Mouse (Mus musculus): ENCODE measurements around the gene Acot3. TPM values are rescaled to one million over a fixed set of nuclear protein-coding genes. Genes with fewer than 3 reads are reported as not detected.

Gene Acot3
- total RNA-seq (2023; ENCODE audit: inconsistent age), result not detected in 4 replicates

DNA sequence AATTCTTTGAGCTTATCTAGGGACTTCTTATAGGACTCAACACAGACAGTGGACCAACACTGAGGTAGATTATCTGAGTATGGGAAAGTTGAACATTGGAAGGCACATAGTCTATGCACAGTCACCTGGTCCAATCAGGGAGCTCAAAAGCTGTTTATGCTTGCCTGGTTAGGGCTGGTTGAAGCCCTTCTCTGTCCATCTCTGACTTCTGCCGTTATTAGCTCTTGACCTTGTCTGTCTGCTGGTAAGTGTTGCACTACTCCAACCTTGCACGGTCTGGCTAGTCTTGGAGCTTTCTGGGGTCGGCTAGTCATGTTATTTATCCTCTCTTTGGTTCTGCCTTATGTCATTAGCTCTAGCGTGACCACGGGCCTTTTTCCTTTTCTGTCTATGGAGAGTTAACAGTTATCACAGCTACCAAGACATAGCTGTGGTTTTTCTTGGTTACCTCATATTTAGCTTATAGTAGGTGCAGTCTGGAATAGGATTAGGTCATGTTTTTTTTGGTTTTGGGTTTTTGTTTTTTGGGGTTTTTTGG is at the start of gene Acot3:
TSS of gene Acot3 (plus strand) at position 208 of the 538 bp plus-strand sequence.

DNA sequence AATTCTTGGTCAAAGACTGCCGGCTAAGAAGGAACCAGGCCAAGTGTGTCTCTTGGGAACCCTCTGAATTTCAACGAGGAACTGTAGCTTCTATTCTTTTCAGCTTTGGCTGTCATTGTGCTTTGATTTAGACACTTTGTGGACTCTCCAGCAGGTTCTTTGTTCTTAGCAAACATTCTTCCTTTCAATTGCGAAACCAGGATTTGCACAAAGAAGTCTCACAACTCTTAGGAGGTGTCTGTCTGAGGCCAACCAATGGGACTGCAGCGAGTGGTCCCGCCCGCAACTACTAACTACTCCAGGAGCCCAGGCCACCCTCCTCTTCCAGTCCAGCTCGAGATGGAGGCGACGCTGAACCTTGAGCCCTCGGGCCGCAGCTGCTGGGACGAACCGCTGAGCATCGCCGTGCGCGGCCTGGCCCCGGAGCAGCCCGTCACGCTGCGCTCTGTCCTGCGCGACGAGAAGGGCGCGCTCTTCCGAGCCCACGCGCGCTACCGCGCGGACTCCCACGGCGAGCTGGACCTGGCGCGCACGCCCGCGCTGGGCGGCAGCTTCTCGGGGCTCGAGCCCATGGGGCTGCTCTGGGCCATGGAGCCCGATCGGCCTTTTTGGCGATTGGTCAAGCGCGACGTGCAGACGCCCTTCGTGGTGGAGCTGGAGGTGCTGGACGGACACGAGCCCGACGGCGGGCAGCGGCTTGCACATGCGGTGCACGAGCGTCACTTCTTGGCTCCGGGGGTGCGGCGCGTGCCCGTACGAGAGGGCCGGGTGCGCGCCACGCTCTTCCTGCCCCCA is 42.6 kb upstream of the Acot3 start, which contains the start of gene Acot1:
TSS of gene Acot1 (plus strand) at position 320 of the 795 bp plus-strand sequence.

DNA sequence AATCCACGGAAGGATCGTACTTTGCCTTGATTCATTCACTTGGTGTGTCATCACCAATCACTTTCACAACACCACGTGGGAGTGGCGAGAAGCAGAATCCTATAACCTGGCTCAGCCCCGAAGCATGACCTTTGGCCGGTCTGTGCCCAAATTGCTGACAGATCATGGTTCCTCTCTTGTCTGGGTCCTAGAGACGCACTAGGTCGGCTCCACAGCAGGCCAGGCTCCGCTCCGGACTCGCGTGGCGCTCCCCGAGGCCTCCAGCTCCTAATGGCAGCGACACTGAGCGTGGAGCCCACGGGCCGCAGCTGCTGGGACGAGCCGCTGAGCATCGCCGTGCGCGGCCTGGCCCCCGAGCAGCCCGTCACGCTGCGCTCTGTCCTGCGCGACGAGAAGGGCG is 13.7 kb upstream of the Acot3 start, which contains the start of gene Acot4:
TSS of gene Acot4 (plus strand) at position 139 of the 400 bp plus-strand sequence.

DNA sequence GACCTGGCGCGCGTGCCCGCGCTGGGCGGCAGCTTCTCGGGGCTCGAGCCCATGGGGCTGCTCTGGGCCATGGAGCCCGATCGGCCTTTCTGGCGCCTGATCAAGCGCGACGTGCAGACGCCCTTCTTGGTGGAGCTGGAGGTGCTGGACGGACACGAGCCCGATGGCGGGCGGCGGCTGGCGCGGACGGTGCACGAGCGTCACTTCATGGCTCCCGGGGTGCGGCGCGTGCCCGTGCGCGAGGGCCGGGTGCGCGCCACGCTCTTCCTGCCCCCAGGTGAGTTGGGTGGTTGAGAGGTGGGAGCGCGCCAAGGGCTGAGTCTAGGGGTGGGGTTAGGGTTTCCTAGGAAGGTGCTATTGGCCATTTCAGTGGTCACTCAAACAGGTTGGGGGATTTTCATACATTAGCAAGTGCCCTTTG is 13.2 kb upstream of the Acot3 start, which contains the start of gene Gm49366:
TSS of gene Gm49366 (plus strand) at position 245 of the 421 bp plus-strand sequence.

DNA sequence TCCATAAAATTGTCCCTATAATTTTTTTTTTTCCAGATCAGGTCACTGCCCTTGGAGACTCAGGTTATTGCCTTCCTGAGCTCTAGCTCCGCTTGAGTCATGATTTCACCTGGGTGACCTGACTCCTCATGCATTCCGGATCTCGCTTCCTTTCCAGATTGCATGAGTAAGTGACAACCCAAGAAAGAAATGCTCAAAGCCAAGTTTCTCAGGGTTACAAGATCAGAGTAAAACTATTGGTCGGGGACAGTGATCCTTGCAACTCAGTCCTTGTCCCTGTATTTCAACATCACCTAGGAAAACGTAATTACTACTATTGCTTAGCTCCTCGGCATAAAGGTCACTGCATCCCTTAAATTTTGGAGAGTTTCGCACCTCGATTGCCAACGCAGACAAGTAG is 17.0 kb downstream of the Acot3 start, which contains the start of gene Acot5:
TSS of gene Acot5 (plus strand) at position 340 of the 400 bp plus-strand sequence.

DNA sequence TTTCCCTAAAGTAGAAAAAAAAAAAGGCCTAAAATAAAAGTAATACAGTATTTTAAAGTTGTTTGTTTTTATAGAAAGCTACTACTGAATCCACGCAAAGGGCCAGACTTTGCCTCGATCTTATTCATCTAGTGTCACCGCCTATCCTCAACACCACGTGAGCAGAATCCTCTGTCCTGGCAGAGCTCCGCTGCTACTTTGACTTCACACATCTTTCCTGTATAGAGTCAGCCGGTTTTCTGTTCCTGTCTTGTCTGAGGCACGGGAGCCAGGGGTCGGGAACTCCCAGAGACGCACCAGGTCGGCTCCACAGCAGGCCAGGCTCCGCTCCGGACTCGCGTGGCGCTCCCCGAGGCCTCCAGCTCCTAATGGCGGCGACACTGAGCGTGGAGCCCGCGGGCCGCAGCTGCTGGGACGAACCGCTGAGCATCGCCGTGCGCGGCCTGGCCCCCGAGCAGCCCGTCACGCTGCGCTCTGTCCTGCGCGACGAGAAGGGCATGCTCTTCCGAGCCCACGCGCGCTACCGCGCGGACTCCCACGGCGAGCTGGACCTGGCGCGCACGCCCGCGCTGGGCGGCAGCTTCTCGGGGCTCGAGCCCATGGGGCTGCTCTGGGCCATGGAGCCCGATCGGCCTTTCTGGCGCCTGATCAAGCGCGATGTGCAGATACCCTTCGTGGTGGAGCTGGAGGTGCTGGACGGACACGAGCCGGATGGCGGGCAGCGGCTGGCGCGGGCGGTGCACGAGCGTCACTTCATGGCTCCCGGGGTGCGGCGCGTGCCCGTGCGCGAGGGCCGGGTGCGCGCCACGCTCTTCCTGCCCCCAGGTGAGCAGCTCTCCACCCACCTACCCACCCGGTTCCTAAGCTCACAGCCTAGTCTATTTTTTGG is 48.9 kb downstream of the Acot3 start, which contains the start of gene Acot6:
TSS of gene Acot6 (plus strand) at position 51 of the 889 bp plus-strand sequence.

Other genes with a start within 250 kb of the Acot3 start
- gene Numb, start 130.2 kb upstream of the Acot3 start, total RNA-seq (2023; ENCODE audit: inconsistent age), result 32.9 to 43.5 TPM (median 40.6 TPM) in 4 replicates
- 13.4 to 16.1 TPM (median 14.9 TPM) in 4 replicates for gene Riox1, start 101.5 kb upstream of the Acot3 start, total RNA-seq (2023; ENCODE audit: inconsistent age)
- gene Heatr4, start 67.3 kb upstream of the Acot3 start, total RNA-seq (2023; ENCODE audit: inconsistent age), result not detected in 4 replicates
- gene Acot2, start 64.3 kb upstream of the Acot3 start, total RNA-seq (2023; ENCODE audit: inconsistent age), result 30.7 to 34.2 TPM (median 32.4 TPM) in 4 replicates
- gene Acot1, start 42.7 kb upstream of the Acot3 start, total RNA-seq (2023; ENCODE audit: inconsistent age), result 2.8 to 4.0 TPM (median 3.5 TPM) in 3 of 4 replicates, not detected in the other
- gene Acot4, start 13.8 kb upstream of the Acot3 start, total RNA-seq (2023; ENCODE audit: inconsistent age), result not detected in 4 replicates
- not detected in 4 replicates for gene Gm49366, start 13.2 kb upstream of the Acot3 start, total RNA-seq (2023; ENCODE audit: inconsistent age)
- gene Acot5, start 17.2 kb downstream of the Acot3 start, total RNA-seq (2023; ENCODE audit: inconsistent age), result 0.38 TPM in 1 of 4 replicates, not detected in the others
- 0.75 to 0.97 TPM (median 0.91 TPM) in 4 replicates for gene Acot6, start 48.5 kb downstream of the Acot3 start, total RNA-seq (2023; ENCODE audit: inconsistent age)
- 0.35 to 1.00 TPM (median 0.81 TPM) in 4 replicates for gene Dnal1, start 62.2 kb downstream of the Acot3 start, total RNA-seq (2023; ENCODE audit: inconsistent age)
- 10.2 to 14.2 TPM (median 11.9 TPM) in 4 replicates for gene Pnma1, start 96.3 kb downstream of the Acot3 start, total RNA-seq (2023; ENCODE audit: inconsistent age)
- 173 to 223 TPM (median 205 TPM) in 4 replicates for gene Elmsan1, start 166.7 kb downstream of the Acot3 start, total RNA-seq (2023; ENCODE audit: inconsistent age)
- gene Ptgr2, start 233.1 kb downstream of the Acot3 start, total RNA-seq (2023; ENCODE audit: inconsistent age), result 15.3 to 23.6 TPM (median 21.4 TPM) in 4 replicates